Mouse (Mus musculus) MEL (cell line): Measurements from ENCODE around the gene 2900011O08Rik. TPM values are rescaled to one million over a fixed set of nuclear protein-coding genes. Genes with fewer than 3 reads are reported as not detected.

Experiments
- DNase-seq: peaks from one replicate; pipeline ENCODE4 v3.0.0; 2011; ENCODE audit warnings: low read depth, low spot score
- H3K27ac ChIP-seq: 2 replicates; pipeline ENCODE4 v1.5.1; 2012; ENCODE audit warnings: low read depth, mild to moderate bottlenecking, control low read depth, low read length, moderate library complexity; ENCODE audit not compliant: control insufficient read depth
- H3K27me3 ChIP-seq, 2 experiments: fragments of 150-350 bp in 1 of 2; sonication (generic) in 1 of 2; 2 replicates each; pipeline ENCODE4 v1.6.1; 2012; ENCODE audit warnings: low read length in 2 of 2, mild to moderate bottlenecking in 2 of 2, improper control_type of control experiment in 1 of 2, moderate library complexity in 1 of 2; ENCODE audit not compliant: insufficient read depth in 2 of 2, control insufficient read depth in 1 of 2
- H3K36me3 ChIP-seq, 2 experiments: 2 replicates each; pipeline ENCODE4 v1.6.1; 2012 to 2014; ENCODE audit warnings: low read length in 2 of 2, improper control_type of control experiment in 1 of 2, inconsistent platforms in 1 of 2, mild to moderate bottlenecking in 1 of 2; ENCODE audit not compliant: insufficient read depth in 2 of 2, control insufficient read depth in 1 of 2
- H3K4me1 ChIP-seq, 2 experiments: fragments of 150-350 bp in 1 of 2; sonication (generic) in 1 of 2; 2 replicates each; pipeline ENCODE4 v1.6.1; 2012; ENCODE audit warnings: low read length in 2 of 2, improper control_type of control experiment in 1 of 2, mild to moderate bottlenecking in 1 of 2; ENCODE audit not compliant: insufficient read depth in 2 of 2, control insufficient read depth in 1 of 2
- H3K4me3 ChIP-seq, 2 experiments: fragments of 150-350 bp in 1 of 2; sonication (generic) in 1 of 2; 2 replicates each; pipeline ENCODE4 v1.5.1; 2012; ENCODE audit warnings: low read depth in 2 of 2, low read length in 2 of 2, mild to moderate bottlenecking in 2 of 2, moderate library complexity in 2 of 2, control low read depth in 1 of 2, improper control_type of control experiment in 1 of 2; ENCODE audit not compliant: control insufficient read depth in 1 of 2, insufficient read depth in 1 of 2
- H3K79me2 ChIP-seq: 2 replicates; pipeline ENCODE4 v1.6.1; 2012; ENCODE audit warnings: mild to moderate bottlenecking, low read length, moderate library complexity; ENCODE audit not compliant: control insufficient read depth, poor library complexity, insufficient read depth
- H3K9ac ChIP-seq: 2 replicates; pipeline ENCODE4 v1.6.1; 2012; ENCODE audit warnings: low read depth, mild to moderate bottlenecking, control low read depth, low read length, moderate library complexity; ENCODE audit not compliant: control insufficient read depth, poor library complexity, severe bottlenecking
- H3K9me3 ChIP-seq: fragments of 150-350 bp; sonication (generic); replicated peaks from 2 replicates; pipeline ENCODE4 v1.6.1; 2012; ENCODE audit warnings: mild to moderate bottlenecking, low read length, improper control_type of control experiment, moderate library complexity; ENCODE audit not compliant: insufficient read depth
- BHLHE40 ChIP-seq: IDR thresholded peaks from 2 replicates; pipeline ENCODE4 v1.6.1; 2012; ENCODE audit warnings: low read depth, mild to moderate bottlenecking, inconsistent platforms, low read length, improper control_type of control experiment, borderline replicate concordance
- CHD1 ChIP-seq: IDR thresholded peaks from 2 replicates; pipeline ENCODE4 v1.6.1; 2012; ENCODE audit warnings: low read depth, mild to moderate bottlenecking, inconsistent platforms, low read length, improper control_type of control experiment
- CHD2 ChIP-seq: IDR thresholded peaks from 2 replicates; pipeline ENCODE4 v1.6.1; 2011; ENCODE audit warnings: low read length, improper control_type of control experiment
- E2F4 ChIP-seq: IDR thresholded peaks from 2 replicates; pipeline ENCODE4 v1.6.1; 2011; ENCODE audit warnings: low read depth, low read length, improper control_type of control experiment, borderline replicate concordance
- EP300 ChIP-seq, 2 experiments: IDR thresholded peaks; 2 replicates each; pipeline ENCODE4 v1.6.1; 2011; ENCODE audit warnings: improper control_type of control experiment in 2 of 2, low read length in 2 of 2, low read depth in 1 of 2, mild to moderate bottlenecking in 1 of 2
- ETS1 ChIP-seq: IDR thresholded peaks from 2 replicates; pipeline ENCODE4 v1.6.1; 2012; ENCODE audit warnings: low read depth, mild to moderate bottlenecking, inconsistent platforms, low read length, improper control_type of control experiment, moderate library complexity
- GABPA ChIP-seq: IDR thresholded peaks from 2 replicates; pipeline ENCODE4 v1.6.1; 2012; ENCODE audit warnings: low read depth, mild to moderate bottlenecking, inconsistent platforms, low read length, improper control_type of control experiment, moderate library complexity
- GATA1 ChIP-seq: IDR thresholded peaks from 2 replicates; pipeline ENCODE4 v1.6.1; 2011; ENCODE audit warnings: low read depth, low read length, improper control_type of control experiment
- KAT2A ChIP-seq: conservative IDR thresholded peaks from 2 replicates; pipeline ENCODE4 v1.6.1; 2012; ENCODE audit warnings: low read depth, low read length, improper control_type of control experiment, inconsistent platforms
- MAFK ChIP-seq: IDR thresholded peaks from 2 replicates; pipeline ENCODE4 v1.6.1; 2011; ENCODE audit warnings: low read depth, mild to moderate bottlenecking, low read length, improper control_type of control experiment, borderline replicate concordance
- MAZ ChIP-seq: IDR thresholded peaks from 2 replicates; pipeline ENCODE4 v1.6.1; 2012; ENCODE audit warnings: low read depth, mild to moderate bottlenecking, inconsistent platforms, low read length, improper control_type of control experiment
- MXI1 ChIP-seq: IDR thresholded peaks from 2 replicates; pipeline ENCODE4 v1.6.1; 2011; ENCODE audit warnings: mild to moderate bottlenecking, low read depth, low read length, improper control_type of control experiment
- MYB ChIP-seq: IDR thresholded peaks from 2 replicates; pipeline ENCODE4 v1.6.1; 2011; ENCODE audit warnings: mild to moderate bottlenecking, low read depth, low read length, improper control_type of control experiment
- MYC ChIP-seq: IDR thresholded peaks from 2 replicates; pipeline ENCODE4 v1.6.1; 2011; ENCODE audit warnings: low read depth, mild to moderate bottlenecking, low read length, improper control_type of control experiment, moderate library complexity
- NRF1 ChIP-seq: IDR thresholded peaks from 2 replicates; pipeline ENCODE4 v1.6.1; 2014; ENCODE audit warnings: low read depth, mild to moderate bottlenecking, inconsistent platforms, low read length, improper control_type of control experiment, moderate library complexity; ENCODE audit not compliant: poor library complexity, insufficient read depth, severe bottlenecking
- POLR2AphosphoS2 ChIP-seq: IDR thresholded peaks from 2 replicates; pipeline ENCODE4 v1.6.1; 2011; ENCODE audit warnings: low read length, improper control_type of control experiment
- POLR2AphosphoS5 ChIP-seq: IDR thresholded peaks from 2 replicates; pipeline ENCODE4 v1.6.1; 2012; ENCODE audit warnings: low read depth, borderline replicate concordance, mild to moderate bottlenecking, inconsistent platforms, low read length, moderate library complexity, mixed read lengths
- RAD21 ChIP-seq: IDR thresholded peaks from 2 replicates; pipeline ENCODE4 v1.6.1; 2011; ENCODE audit warnings: mild to moderate bottlenecking, low read depth, low read length, improper control_type of control experiment
- RCOR1 ChIP-seq: IDR thresholded peaks from 2 replicates; pipeline ENCODE4 v1.6.1; 2012; ENCODE audit warnings: low read depth, mild to moderate bottlenecking, inconsistent platforms, low read length, improper control_type of control experiment
- SIN3A ChIP-seq: IDR thresholded peaks from 2 replicates; pipeline ENCODE4 v1.6.1; 2012; ENCODE audit warnings: low read length, improper control_type of control experiment, inconsistent platforms
- TAL1 ChIP-seq: IDR thresholded peaks from 2 replicates; pipeline ENCODE4 v1.6.1; 2012; ENCODE audit warnings: mild to moderate bottlenecking, inconsistent platforms, low read length, moderate library complexity, mixed read lengths
- TCF12 ChIP-seq: IDR thresholded peaks from 2 replicates; pipeline ENCODE4 v1.6.1; 2014; ENCODE audit warnings: low read depth, mild to moderate bottlenecking, inconsistent platforms, low read length, improper control_type of control experiment, moderate library complexity
- UBTF ChIP-seq: IDR thresholded peaks from 2 replicates; pipeline ENCODE4 v1.6.1; 2012; ENCODE audit warnings: low read depth, mild to moderate bottlenecking, inconsistent platforms, low read length, improper control_type of control experiment, moderate library complexity, borderline replicate concordance; ENCODE audit not compliant: insufficient read depth
- USF2 ChIP-seq, 2 experiments: IDR thresholded peaks; 2 replicates each; pipeline ENCODE4 v1.6.1; 2011 to 2012; ENCODE audit warnings: improper control_type of control experiment in 2 of 2, low read length in 2 of 2, borderline replicate concordance in 1 of 2, inconsistent platforms in 1 of 2, low read depth in 1 of 2, mild to moderate bottlenecking in 1 of 2; ENCODE audit not compliant: insufficient read depth in 1 of 2
- ZKSCAN1 ChIP-seq: IDR thresholded peaks from 2 replicates; pipeline ENCODE4 v1.6.1; 2012; ENCODE audit warnings: low read depth, mild to moderate bottlenecking, inconsistent platforms, low read length, improper control_type of control experiment, moderate library complexity
- polyA plus RNA-seq, 2 experiments: library from polyadenylated mRNA; stranded (reverse) in 1 of 2; unstranded in 1 of 2; fragments of >175 nt in 1 of 2; fragments of >200 nt in 1 of 2; gene quantifications; 2 replicates each; pipeline versions ENCODE4 v1.2.1 to v1.2.4; 2012; ENCODE audit warnings: low replicate concordance in 2 of 2, low read depth in 1 of 2; ENCODE audit not compliant: insufficient read length in 2 of 2, insufficient read depth in 1 of 2, missing spikeins in 1 of 2
- total RNA-seq: library from RNA; depleted of rRNA; stranded (reverse); fragments of 300-350 nt; gene quantifications from 2 replicates; pipeline ENCODE4 v1.2.3, GENCODE M21; 2012

2900011O08Rik gene
- total and polyA plus RNA-seq, 3 experiments = 0.04 TPM; not detected in 2

DNA sequence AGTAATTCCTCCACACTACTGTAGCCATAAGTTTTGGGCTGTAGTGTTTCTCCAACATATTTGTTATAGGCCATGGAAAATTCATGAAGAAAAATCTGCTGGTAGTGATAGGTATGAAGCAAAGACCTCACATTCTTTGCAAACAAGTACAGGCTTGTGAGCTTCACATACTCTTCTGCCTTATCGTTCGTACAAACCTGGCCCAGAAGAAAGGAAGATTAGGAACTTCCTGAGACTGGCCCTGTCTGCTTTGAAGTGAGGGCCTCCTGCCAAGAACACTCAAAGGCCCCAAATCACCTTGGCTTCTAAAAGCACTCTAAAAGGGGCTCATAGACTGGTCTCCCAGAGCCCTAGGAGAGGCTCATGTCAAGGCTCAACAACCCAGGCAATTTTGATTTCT is 130.9 kb downstream of the 2900011O08Rik start:
- no peak for TF ChIP-seq E2F4
- TF ChIP-seq EP300 (IDR thresholded peaks at IDR 0.05; ENCODE audit: low read depth in 1 of 2, low read length in 2 of 2) = peak; percentile 86 to 96
- TF ChIP-seq MXI1 = 0 out of 2 replicates have a peak, but pooled peaks have one; percentile 31
- peak; percentile 59; the same call in 1 of the 2 replicates for TF ChIP-seq SIN3A
- no peak for TF ChIP-seq KAT2A
- TF ChIP-seq ETS1 = peak; percentile 63
- peak; percentile 91 for TF ChIP-seq GATA1
- peak; percentile 92 for TF ChIP-seq RCOR1
- no peak for TF ChIP-seq MYB
- TF ChIP-seq USF2 (IDR thresholded peaks at IDR 0.05; ENCODE audit: borderline replicate concordance in 1 of 2, insufficient read depth in 1 of 2, low read depth in 1 of 2, low read length in 2 of 2) = no peak
- no peak for TF ChIP-seq RAD21
- no peak for TF ChIP-seq UBTF
- no peak for TF ChIP-seq MAFK
- peak; percentile 84 for TF ChIP-seq TAL1
- TF ChIP-seq TCF12 = peak; percentile 84
- H3K4me1 ChIP-seq = peaks cover 24 to 38% of the 10 kb centered on the region in 2 experiments
- peaks cover 2 to 46% of the 10 kb centered on the region in 2 experiments for H3K36me3 ChIP-seq
- no peak overlapping the region for H3K9ac ChIP-seq
- no peaks in the 10 kb centered on the region for H3K79me2 ChIP-seq
- DNase-seq = peak; percentile 86
- peak overlapping the region; percentile 56 for H3K27ac ChIP-seq
- no peak overlapping the region for H3K4me3 ChIP-seq
- H3K27me3 ChIP-seq = no peaks in the 10 kb centered on the region
- no peaks in the 10 kb centered on the region for H3K9me3 ChIP-seq

DNA sequence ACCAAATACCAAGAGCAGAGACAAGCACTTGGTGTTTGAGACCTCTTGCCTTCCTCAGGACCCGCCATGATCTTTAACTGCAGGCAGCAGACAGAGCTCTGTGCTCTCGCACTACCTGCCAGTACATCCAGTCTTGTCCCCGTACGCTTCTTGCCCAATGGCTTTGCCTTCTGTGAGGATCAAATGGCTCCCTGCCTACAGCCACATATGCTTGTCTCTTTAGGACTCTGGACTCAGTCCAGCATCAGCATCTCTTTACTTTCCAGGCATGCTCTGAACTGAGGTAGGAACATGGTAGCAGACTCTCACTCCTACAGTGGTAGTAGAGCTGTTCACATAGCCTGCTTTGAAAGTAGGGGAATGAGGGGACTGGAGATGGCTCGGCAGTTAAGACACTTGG is 134.5 kb downstream of the 2900011O08Rik start:
- H3K79me2 ChIP-seq = no peaks in the 10 kb centered on the region
- TF ChIP-seq RCOR1 = no peak
- TF ChIP-seq POLR2AphosphoS2 = no peak
- TF ChIP-seq GATA1 = no peak
- no peak for TF ChIP-seq CHD1
- TF ChIP-seq KAT2A = no peak
- TF ChIP-seq CHD2 = no peak
- TF ChIP-seq TAL1 = no peak
- no peak for TF ChIP-seq ETS1
- no peak for TF ChIP-seq BHLHE40
- no peak for TF ChIP-seq MYC
- no peak for TF ChIP-seq ZKSCAN1
- no peak for TF ChIP-seq MAZ
- TF ChIP-seq NRF1 = no peak
- TF ChIP-seq MAFK = no peak
- no peak for TF ChIP-seq GABPA
- TF ChIP-seq POLR2AphosphoS5 = no peak
- no peak overlapping the region for H3K9ac ChIP-seq
- peaks cover 24 to 32% of the 10 kb centered on the region in 2 experiments for H3K4me1 ChIP-seq
- H3K27me3 ChIP-seq = no peaks in the 10 kb centered on the region
- no peak overlapping the region for H3K27ac ChIP-seq
- H3K4me3 ChIP-seq = no peak overlapping the region
- no peak for DNase-seq
- no peaks in the 10 kb centered on the region for H3K9me3 ChIP-seq
- H3K36me3 ChIP-seq = peaks cover 0 to 44% of the 10 kb centered on the region in 2 experiments
